17 mouse cellular contexts compared by ENCODE assay signal in genomic region chr17:13364196-13364595, GRCm38 (mm10). TPM values are rescaled to one million over a fixed set of nuclear protein-coding genes. Genes with fewer than 3 reads are reported as not detected.
"Had no signal": no experiment of that assay in that cellular context is flagged by ENCODE, and none has a peak within 500 bp of the region (broad histone marks: within the 10 kb centered on the region; RNA-seq: fewer than 3 reads in every experiment).

No protein-coding gene starts in this region.

RNA-seq across cellular contexts. Expression of gene Tcp10c, which starts 9.8 kb away (rescaled TPM):
- polyA plus RNA-seq: frontal cortex, adult 2 months; heart, embryonic 12.5 days; heart, embryonic 14.5 days; heart, embryonic 16.5 days; hindbrain, embryonic 10.5 days; hindbrain, embryonic 12.5 days; hindbrain, postnatal 0 days; intestine, embryonic 15.5 days; intestine, postnatal 0 days; kidney, embryonic 14.5 days; kidney, embryonic 16.5 days; limb, embryonic 10.5 days; limb, embryonic 12.5 days; limb, embryonic 14.5 days; liver, adult 2 months; liver, embryonic 13.5 days; liver, embryonic 15.5 days had no signal
